Comparison of ENCODE assay signal across 8 mouse cellular contexts in genomic region chr19:34921652-34922602, GRCm38 (mm10). TPM values are rescaled to one million over a fixed set of nuclear protein-coding genes. Genes with fewer than 3 reads are reported as not detected.
A peak's percentile ranks its signal among the peaks of the same experiment; 100 is the strongest.
DNase-seq lines count a peak whose midpoint lies in the region; ATAC-seq and TF ChIP-seq lines count a peak whose summit lies in the region.

TSS of gene Kif20b (plus strand) at chr19:34922361.

- DNase-seq in MEL (ENCODE audit: low read depth, low spot score), result peak; percentile 97
- peak; percentile 84 to 85 for DNase-seq in cerebellum, adult 2 months
- DNase-seq in forelimb bud, embryonic 11.5 days (ENCODE audit: low read depth, low spot score), result peak; percentile 89
- DNase-seq in layer of hippocampus, adult 9-10 months (ENCODE audit: low spot score), result peak; percentile 40
- DNase-seq in ovary, postnatal 10 days (ENCODE audit: low spot score), result peak; percentile 84
- DNase-seq in thymus, postnatal 10 days (ENCODE audit: low spot score in 2 of 2), result peak; percentile 86 to 93

- peak in 2 of 3 experiments; percentile 15 to 43; a peak in 2 of 6 replicates for TF ChIP-seq CTCF in MEL (IDR thresholded peaks at IDR 0.05 in 2 of 3, conservative IDR thresholded peaks at IDR 0.05 in 1 of 3; ENCODE audit: control insufficient read depth in 1 of 3, insufficient read depth in 1 of 3, low read depth in 2 of 3, low read length in 3 of 3, poor library complexity in 1 of 3, severe bottlenecking in 1 of 3)
- TF ChIP-seq CTCF in cerebellum, adult 2 months (IDR thresholded peaks at IDR 0.05; ENCODE audit: borderline replicate concordance, insufficient read depth, low read depth, low read length), result no peak

- WGBS in cerebellum, adult 2 months, result under 1% methylated on average over 57 of the region's 57 CpGs
- under 1% methylated on average over 57 of the region's 57 CpGs for WGBS in lung, embryonic 16.5 days

- ATAC-seq in hematopoietic stem cell, adult 5-6 weeks (replicated peaks in 1 of 2; ENCODE audit: insufficient read depth in 1 of 2, low FRiP score in 2 of 2, low TSS enrichment in 1 of 2, low read depth in 1 of 2, poor library complexity in 2 of 2, severe bottlenecking in 2 of 2), result peak; percentile 97 to 98
- peak; percentile 97 for ATAC-seq in lung, embryonic 16.5 days (ENCODE audit: low read depth)

- H3K79me2 ChIP-seq in MEL (ENCODE audit: control insufficient read depth, insufficient read depth, low read length, poor library complexity), result peaks cover 30% of the 10 kb centered on the region

- peak within 1 kb of the TSS; percentile 85 for H3K27ac ChIP-seq in MEL (ENCODE audit: control insufficient read depth, low read depth, low read length)
- H3K27ac ChIP-seq in cerebellum, adult 2 months (ENCODE audit: insufficient read depth, low read length), result peak within 1 kb of the TSS; percentile 48; the same call in 1 of the 2 replicates
- peak within 1 kb of the TSS; percentile 89 for H3K27ac ChIP-seq in lung, embryonic 16.5 days (ENCODE audit: low read length)

- peaks cover 10 to 13% of the 10 kb centered on the region in 2 experiments for H3K36me3 ChIP-seq in MEL (ENCODE audit: control insufficient read depth in 1 of 2, insufficient read depth in 2 of 2, low read length in 2 of 2)
- no peaks in the 10 kb centered on the region for H3K36me3 ChIP-seq in lung, embryonic 16.5 days (ENCODE audit: control insufficient read depth, insufficient read depth, low read length)

- peaks cover 3 to 6% of the 10 kb centered on the region in 2 experiments; a peak in 3 of 4 replicates for H3K4me1 ChIP-seq in MEL (ENCODE audit: control insufficient read depth in 1 of 2, insufficient read depth in 2 of 2, low read length in 2 of 2)
- no peaks in the 10 kb centered on the region for H3K4me1 ChIP-seq in cerebellum, adult 2 months (ENCODE audit: control insufficient read depth, insufficient read depth, low read length)
- H3K4me1 ChIP-seq in lung, embryonic 16.5 days (replicated peaks; ENCODE audit: control insufficient read depth, insufficient read depth, low read length), result peaks cover 4% of the 10 kb centered on the region

- peak within 1 kb of the TSS; percentile 94 for H3K9ac ChIP-seq in MEL (ENCODE audit: control insufficient read depth, low read depth, low read length, poor library complexity, severe bottlenecking)
- peak within 1 kb of the TSS; percentile 67 for H3K9ac ChIP-seq in lung, embryonic 16.5 days (ENCODE audit: low read length)

- peak within 1 kb of the TSS; percentile 87 to 98 for H3K4me3 ChIP-seq in MEL (ENCODE audit: control insufficient read depth in 1 of 2, insufficient read depth in 1 of 2, low read depth in 2 of 2, low read length in 2 of 2)
- peak within 1 kb of the TSS; percentile 97 for H3K4me3 ChIP-seq in cerebellum, adult 2 months (replicated peaks; ENCODE audit: insufficient read depth, low read depth, low read length)
- peak within 1 kb of the TSS; percentile 79 for H3K4me3 ChIP-seq in lung, embryonic 16.5 days (ENCODE audit: low read length)

- TF ChIP-seq RAD21 in MEL (IDR thresholded peaks at IDR 0.05; ENCODE audit: low read depth, low read length), result peak; percentile 33

- H3K27me3 ChIP-seq in MEL (ENCODE audit: control insufficient read depth in 1 of 2, insufficient read depth in 2 of 2, low read length in 2 of 2), result no peaks in the 10 kb centered on the region
- no peaks in the 10 kb centered on the region for H3K27me3 ChIP-seq in cerebellum, adult 2 months (ENCODE audit: control insufficient read depth, insufficient read depth, low read length)
- no peaks in the 10 kb centered on the region for H3K27me3 ChIP-seq in lung, embryonic 16.5 days (ENCODE audit: control insufficient read depth, insufficient read depth, low read depth, low read length)

- TF ChIP-seq POLR2A in MEL (IDR thresholded peaks at IDR 0.05; ENCODE audit: control insufficient read depth in 1 of 2, insufficient read depth in 1 of 2, low read depth in 1 of 2, low read length in 2 of 2, poor library complexity in 1 of 2), result peak; percentile 72 to 89; a peak in 3 of 4 replicates
- TF ChIP-seq POLR2A in cerebellum, adult 2 months (IDR thresholded peaks at IDR 0.05; ENCODE audit: borderline replicate concordance, insufficient read depth, low read length), result peak; percentile 43; the same call in 1 of the 2 replicates

- no peaks in the 10 kb centered on the region for H3K9me3 ChIP-seq in MEL (replicated peaks; ENCODE audit: insufficient read depth, low read length)
- no peaks in the 10 kb centered on the region for H3K9me3 ChIP-seq in lung, embryonic 16.5 days (ENCODE audit: control insufficient read depth, low read length)

- no peak for TF ChIP-seq EP300 in MEL (IDR thresholded peaks at IDR 0.05; ENCODE audit: low read depth in 1 of 2, low read length in 2 of 2)

- H3K4me2 ChIP-seq in lung, embryonic 16.5 days (ENCODE audit: low read depth, low read length), result peak within 1 kb of the TSS; percentile 63

TF ChIP-seq in MEL, 35 proteins besides CTCF, POLR2A, EP300 and RAD21:
- TF ChIP-seq MAX (IDR thresholded peaks at IDR 0.05; ENCODE audit: low read length) (peak; percentile 25), POLR2AphosphoS5 (IDR thresholded peaks at IDR 0.05; ENCODE audit: borderline replicate concordance, low read depth, low read length) (no peak; the same call in 1 of the 2 replicates), MEF2A (IDR thresholded peaks at IDR 0.05; ENCODE audit: extremely low read depth, insufficient replicate concordance, low read depth, low read length, poor library complexity, severe bottlenecking) (no peak), MXI1 (IDR thresholded peaks at IDR 0.05; ENCODE audit: low read depth, low read length) (peak; percentile 89), MYB (IDR thresholded peaks at IDR 0.05; ENCODE audit: low read depth, low read length) (no peak), BHLHE40 (IDR thresholded peaks at IDR 0.05; ENCODE audit: borderline replicate concordance, low read depth, low read length) (no peak), RCOR1 (IDR thresholded peaks at IDR 0.05; ENCODE audit: low read depth, low read length) (no peak), HCFC1 (IDR thresholded peaks at IDR 0.05; ENCODE audit: low read depth, low read length) (peak; percentile 89), GATA1 (IDR thresholded peaks at IDR 0.05; ENCODE audit: low read depth, low read length) (no peak), POLR2AphosphoS2 (IDR thresholded peaks at IDR 0.05; ENCODE audit: low read length) (peak; percentile 79; the same call in 1 of the 2 replicates), NELFE (IDR thresholded peaks at IDR 0.05; ENCODE audit: low read depth, low read length) (peak; percentile 83), SIN3A (IDR thresholded peaks at IDR 0.05; ENCODE audit: low read length) (peak; percentile 93), USF1 (IDR thresholded peaks at IDR 0.05; ENCODE audit: low read depth, low read length) (no peak), GABPA (IDR thresholded peaks at IDR 0.05; ENCODE audit: low read depth, low read length) (no peak), MAZ (IDR thresholded peaks at IDR 0.05; ENCODE audit: low read depth, low read length) (peak; percentile 89; the same call in 1 of the 2 replicates), NRF1 (IDR thresholded peaks at IDR 0.05; ENCODE audit: insufficient read depth, low read depth, low read length, poor library complexity, severe bottlenecking) (no peak), ZMIZ1 (IDR thresholded peaks at IDR 0.05; ENCODE audit: low read depth, low read length) (peak; percentile 81), ZNF384 (IDR thresholded peaks at IDR 0.05; ENCODE audit: low read depth, low read length) (no peak), MAFK (IDR thresholded peaks at IDR 0.05; ENCODE audit: borderline replicate concordance, low read depth, low read length) (no peak), ZC3H11A (IDR thresholded peaks at IDR 0.05; ENCODE audit: low read depth, low read length) (no peak), CHD2 (IDR thresholded peaks at IDR 0.05; ENCODE audit: low read length) (no peak), KAT2A (conservative IDR thresholded peaks at IDR 0.05; ENCODE audit: low read depth, low read length) (no peak; the same call in 1 of the 2 replicates), MYC (IDR thresholded peaks at IDR 0.05; ENCODE audit: low read depth, low read length) (peak; percentile 12; the same call in 1 of the 2 replicates), TCF12 (IDR thresholded peaks at IDR 0.05; ENCODE audit: low read depth, low read length) (peak; percentile 45), ELF1 (IDR thresholded peaks at IDR 0.05; ENCODE audit: low read depth, low read length) (peak; percentile 75), TBP (IDR thresholded peaks at IDR 0.05; ENCODE audit: low read depth, low read length) (peak; percentile 57; the same call in 1 of the 2 replicates), ETS1 (IDR thresholded peaks at IDR 0.05; ENCODE audit: low read depth, low read length) (peak; percentile 27; the same call in 1 of the 2 replicates), E2F4 (IDR thresholded peaks at IDR 0.05; ENCODE audit: borderline replicate concordance, low read depth, low read length) (0 out of 2 replicates have a peak, but pooled peaks have one; percentile 22), SMC3 (IDR thresholded peaks at IDR 0.05; ENCODE audit: low read depth, low read length) (peak; percentile 32; the same call in 1 of the 2 replicates), CHD1 (IDR thresholded peaks at IDR 0.05; ENCODE audit: low read depth, low read length) (no peak), ZKSCAN1 (IDR thresholded peaks at IDR 0.05; ENCODE audit: low read depth, low read length) (no peak), TAL1 (IDR thresholded peaks at IDR 0.05; ENCODE audit: low read length) (no peak), JUND (IDR thresholded peaks at IDR 0.05; ENCODE audit: low read depth, low read length) (no peak), UBTF (IDR thresholded peaks at IDR 0.05; ENCODE audit: borderline replicate concordance, insufficient read depth, low read depth, low read length) (no peak), USF2 (IDR thresholded peaks at IDR 0.05; ENCODE audit: borderline replicate concordance in 1 of 2, insufficient read depth in 1 of 2, low read depth in 1 of 2, low read length in 2 of 2) (no peak)

RNA-seq across cellular contexts. Expression of gene Kif20b, which starts in this region (rescaled TPM):
- 40.0 and 48.8 TPM in 2 replicates for total RNA-seq in MEL (2012; rRNA removed)
- 10 to 100 TPM; 41.6 to 55.5 TPM for polyA plus RNA-seq in MEL (2012; ENCODE audit: insufficient read depth in 1 of 2, insufficient read length in 2 of 2, low read depth in 1 of 2, low replicate concordance in 2 of 2, missing spikeins in 1 of 2)
- polyA plus RNA-seq in cerebellum, adult 2 months (2012; rRNA removed), result 0.55 and 0.56 TPM in 2 replicates
- total RNA-seq in hematopoietic stem cell, adult 5-6 weeks (2017), result 91.3 and 96.2 TPM in 2 replicates
- 77.2 and 85.7 TPM in 2 replicates for polyA plus RNA-seq in lung, embryonic 16.5 days (2015; fragmentation: Nextera tagmentation; extraction: Ambion mirVana)

Comparison
In these comparisons a context has a peak if more than half of its experiments do, and no peak if none do; other contexts are left out.
1. Peak in every context shown above with its lines: DNase-seq, ATAC-seq, H3K4me3 ChIP-seq and H3K27ac ChIP-seq.
2. RNA of gene Kif20b (polyA plus RNA-seq): 77.2 to 85.7 TPM in lung, embryonic 16.5 days and 41.6 to 55.5 TPM in MEL; 0.55 to 0.56 TPM in cerebellum, adult 2 months; every median in the first group is over 10 times any median in the second.
3. Peak in DNase-seq, H3K4me3 ChIP-seq and H3K27ac ChIP-seq in cerebellum, adult 2 months; RNA of the gene not detected or under 1 TPM.
4. DNase-seq: peak in every context shown above with its lines; median percentile 97 in MEL; 90 in thymus, postnatal 10 days; 89 in forelimb bud, embryonic 11.5 days; 84 in cerebellum, adult 2 months; 84 in ovary, postnatal 10 days; 40 in layer of hippocampus, adult 9-10 months.